Mouse (Mus musculus) CD4-positive helper T cell, adult 2 months (primary cell): ENCODE results near the gene Gm17018.

Source experiments
- DNase-seq: peaks from one replicate; pipeline ENCODE4 v3.0.0-alpha.2; 2012; ENCODE audit warnings: low read depth, missing footprints, low spot score

The Gm17018 gene

DNA sequence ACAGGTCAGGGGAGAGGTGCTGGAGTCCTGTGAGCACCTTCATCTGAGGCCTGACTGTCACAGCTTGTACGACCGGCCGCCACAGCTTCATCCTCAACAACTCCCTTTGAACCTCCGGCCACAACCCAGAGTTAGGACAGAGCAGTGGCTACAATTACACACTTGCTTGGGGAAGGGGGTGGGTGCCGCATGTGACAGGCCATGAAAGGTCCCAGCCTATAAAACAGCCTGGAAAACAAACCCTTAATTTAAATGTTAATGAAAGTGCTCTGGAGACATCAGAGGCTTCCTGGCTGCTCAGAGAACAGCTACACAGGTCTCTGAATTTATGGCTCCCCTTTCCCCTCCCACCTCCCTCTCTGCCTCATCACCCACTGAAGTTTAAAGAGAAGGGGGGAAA, 61.7 kb downstream of the Gm17018 start:
- DNase-seq = no peak

GRCm38 (mm10) chr19:45623710-45624109, 63.3 kb downstream of the Gm17018 start:
- no peak for DNase-seq

GRCm38 (mm10) chr19:45627036-45627435, 66.6 kb downstream of the Gm17018 start:
- DNase-seq = no peak

DNA sequence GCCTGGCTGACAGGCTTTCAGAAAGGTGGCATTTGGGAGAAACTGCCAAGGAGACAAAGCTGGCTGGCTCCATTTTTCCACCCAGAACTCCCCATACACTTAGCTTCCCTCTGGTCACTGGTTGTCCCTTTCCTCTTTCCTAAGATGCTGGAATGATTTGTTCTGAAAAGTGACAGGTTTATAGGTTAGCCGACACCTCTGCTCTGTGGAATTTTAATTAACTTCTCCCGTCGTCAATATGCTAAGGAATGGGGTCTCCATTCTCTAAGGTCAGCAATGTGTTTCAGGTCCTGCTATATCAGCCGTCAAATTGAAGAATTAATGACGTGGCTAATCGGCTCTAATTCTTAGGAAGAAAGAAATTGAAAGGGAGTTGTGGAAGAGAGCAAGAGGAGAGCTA, 68.2 kb downstream of the Gm17018 start:
- DNase-seq = no peak

- peak; percentile 30 for DNase-seq
Measured at GRCm38 (mm10) chr19:45629219-45629618, 68.8 kb downstream of the Gm17018 start.
